Mouse (Mus musculus) limb, embryonic 14.5 days (tissue): ENCODE results near the gene Perp. TPM values are rescaled to one million over a fixed set of nuclear protein-coding genes. Genes with fewer than 3 reads are reported as not detected.

Source experiments
- ATAC-seq: fragments of 200-750 bp; cut with Nextera tagmentation; 2 replicates; pipeline ENCODE4 v1.8.0; 2017; ENCODE audit warnings: low read depth, moderate number of reproducible peaks, moderate TSS enrichment; ENCODE audit not compliant: low FRiP score
- DNase-seq: peaks from one replicate; pipeline ENCODE4 v3.0.0-alpha.2; 2015; ENCODE audit warnings: low spot score
- H3K27ac ChIP-seq: fragments of 300-500 bp; sonication (generic); replicated peaks from 2 replicates; pipeline ENCODE4 v1.5.1; 2014; ENCODE audit warnings: low read depth, mild to moderate bottlenecking, low read length, moderate library complexity, mixed read lengths
- H3K27me3 ChIP-seq: fragments of 300-500 bp; sonication (generic); 2 replicates; pipeline ENCODE4 v1.6.1; 2014; ENCODE audit warnings: low read length, mixed read lengths; ENCODE audit not compliant: control insufficient read depth, insufficient read depth
- H3K36me3 ChIP-seq: fragments of 300-500 bp; sonication (generic); 2 replicates; pipeline ENCODE4 v1.6.1; 2014; ENCODE audit warnings: mild to moderate bottlenecking, low read length, moderate library complexity, mixed read lengths; ENCODE audit not compliant: control insufficient read depth, insufficient read depth
- H3K4me1 ChIP-seq: fragments of 300-500 bp; sonication (generic); 2 replicates; pipeline ENCODE4 v1.6.1; 2014; ENCODE audit warnings: antibody characterized with exemption, low read length, mixed read lengths; ENCODE audit not compliant: control insufficient read depth, insufficient read depth
- H3K4me2 ChIP-seq: fragments of 300-500 bp; sonication (generic); replicated peaks from 2 replicates; pipeline ENCODE4 v1.6.1; 2014; ENCODE audit warnings: low read depth, mild to moderate bottlenecking, low read length, moderate library complexity; ENCODE audit not compliant: severe bottlenecking
- H3K4me3 ChIP-seq: fragments of 300-500 bp; sonication (generic); replicated peaks from 2 replicates; pipeline ENCODE4 v1.5.1; 2014; ENCODE audit warnings: low read length
- H3K9ac ChIP-seq: fragments of 300-500 bp; sonication (generic); 2 replicates; pipeline ENCODE4 v1.6.1; 2014; ENCODE audit warnings: mild to moderate bottlenecking, low read depth, low read length, moderate library complexity; ENCODE audit not compliant: severe bottlenecking
- H3K9me3 ChIP-seq: fragments of 300-500 bp; sonication (generic); 2 replicates; pipeline ENCODE4 v1.6.1; 2016; ENCODE audit warnings: low read length; ENCODE audit not compliant: control insufficient read depth
- POLR2A ChIP-seq: fragments of 200-500 bp; IDR thresholded peaks from 2 replicates; pipeline ENCODE4 v1.8.0; 2012; ENCODE audit warnings: inconsistent platforms, mild to moderate bottlenecking, moderate library complexity, borderline replicate concordance; ENCODE audit not compliant: insufficient read depth, insufficient read length; ENCODE audit errors: extremely low read depth
- WGBS: fragments of 180-500 bp; shearing (Covaris S2); extraction: QIAGEN DNeasy Blood & Tissue Kit; methylation state at CpG from one replicate; pipeline ENCODE4 v1.1.7; 2014; 5-methylcytosine and 5-hydroxymethylcytosine counted together
- polyA plus RNA-seq, 2 experiments: library from polyadenylated mRNA; depleted of rRNA in 1 of 2; stranded (reverse) in 1 of 2; unstranded in 1 of 2; fragments of >200 nt; fragmentation: Nextera tagmentation in 1 of 2; extraction: Ambion mirVana in 1 of 2; gene quantifications; 2 replicates each; pipeline versions ENCODE4 v1.2.1 to v1.2.3; 2012 to 2014

The Perp gene
- polyA plus RNA-seq (2012; rRNA removed), result 166 and 196 TPM in 2 replicates
- 466 and 598 TPM in 2 replicates for polyA plus RNA-seq (2014; fragmentation: Nextera tagmentation; extraction: Ambion mirVana)

DNA sequence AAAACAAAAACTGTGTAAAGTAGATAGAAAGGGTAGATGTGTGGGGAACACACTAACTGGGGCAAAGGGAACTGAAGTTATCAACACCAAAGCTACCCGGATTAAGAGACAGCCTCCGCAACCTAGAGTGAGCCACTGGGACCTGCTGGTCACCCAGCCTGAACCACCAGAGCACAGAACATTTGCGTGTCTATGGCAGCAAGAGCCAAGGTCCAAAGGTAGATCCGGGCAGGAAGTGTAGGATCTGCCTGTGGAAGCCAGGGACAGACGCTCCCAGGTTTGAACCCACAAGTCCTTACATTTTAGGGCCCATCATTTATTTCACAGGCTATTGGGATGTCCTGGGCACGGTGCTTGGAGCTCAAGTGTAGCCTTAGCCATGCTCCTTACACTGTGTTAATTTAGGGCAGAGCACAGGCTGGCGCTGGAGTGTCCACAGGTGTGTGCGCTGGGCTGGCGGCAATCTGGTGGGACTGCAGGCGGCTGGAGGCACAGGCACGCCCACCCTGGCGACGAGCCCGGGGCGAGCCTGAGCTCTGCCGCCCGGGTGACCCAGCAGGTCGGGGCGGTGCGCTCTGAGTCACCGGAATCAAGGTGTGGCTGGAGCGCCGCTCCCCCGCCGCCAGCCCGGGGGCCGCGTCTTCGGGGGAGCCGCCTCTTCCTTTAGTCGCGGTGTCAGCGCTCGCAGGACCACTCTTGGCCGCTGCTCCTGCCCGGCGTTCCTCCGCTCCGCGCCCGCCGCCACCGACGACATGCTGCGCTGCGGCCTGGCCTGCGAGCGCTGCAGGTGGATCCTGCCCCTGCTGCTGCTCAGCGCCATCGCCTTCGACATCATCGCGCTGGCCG, at the start of gene Perp:
TSS of gene Perp (plus strand) at position 580 of the 846 bp plus-strand sequence.
- 3% methylated on average over 44 of the region's 54 CpGs for WGBS
- 0 out of 2 replicates have a peak within 1 kb of the TSS, but pooled peaks have one; percentile 48 for H3K27ac ChIP-seq
- TF ChIP-seq POLR2A, result no peak

DNA sequence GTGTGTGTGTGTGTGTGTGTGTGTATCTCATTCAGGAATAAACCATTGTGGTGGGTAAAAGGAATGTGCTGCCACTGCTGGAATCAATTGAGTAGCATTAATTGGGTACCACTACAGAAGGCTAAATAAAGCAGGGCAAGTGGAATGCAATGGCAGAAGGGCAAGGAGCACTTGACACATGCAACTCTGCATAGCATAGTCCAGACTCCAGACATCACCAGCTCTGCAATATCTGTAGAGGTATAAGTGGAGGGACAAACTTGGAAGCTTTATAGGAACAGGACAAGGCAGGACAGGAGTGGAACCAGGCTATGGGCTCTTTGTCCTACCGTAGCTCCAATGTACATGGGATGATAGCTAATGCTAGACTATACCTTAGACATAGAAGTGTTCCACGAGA, 33.1 kb upstream of the Perp start:
- H3K36me3 ChIP-seq, result no peaks in the 10 kb centered on the region
- no peaks in the 10 kb centered on the region for H3K27me3 ChIP-seq
- H3K4me1 ChIP-seq, result peaks cover 15% of the 10 kb centered on the region; the same call in 1 of the 2 replicates
- DNase-seq (no peak), ATAC-seq (no peak)
- no peak for TF ChIP-seq POLR2A
- no peak overlapping the region for H3K4me3 ChIP-seq
- no peak overlapping the region for H3K4me2 ChIP-seq
- no peak overlapping the region for H3K27ac ChIP-seq
- WGBS, result 93% methylated on average over 2 of the region's 2 CpGs
- H3K9me3 ChIP-seq, result no peaks in the 10 kb centered on the region
- H3K9ac ChIP-seq, result no peak overlapping the region

More for the DNA sequence above, at the start of gene Perp:
- Histone ChIP-seq H3K4me2 (peak within 1 kb of the TSS; percentile 81), H3K36me3 (no peaks in the 10 kb centered on the region), H3K9ac (peak within 1 kb of the TSS; percentile 60), H3K4me3 (peak within 1 kb of the TSS; percentile 53), H3K4me1 (peaks cover 3% of the 10 kb centered on the region; the same call in 1 of the 2 replicates), H3K27me3 (peaks cover 34% of the 10 kb centered on the region), H3K9me3 (no peaks in the 10 kb centered on the region)
- DNase-seq (peak; percentile 47), ATAC-seq (peak; percentile 53; the same call in 1 of the 2 replicates)

DNA sequence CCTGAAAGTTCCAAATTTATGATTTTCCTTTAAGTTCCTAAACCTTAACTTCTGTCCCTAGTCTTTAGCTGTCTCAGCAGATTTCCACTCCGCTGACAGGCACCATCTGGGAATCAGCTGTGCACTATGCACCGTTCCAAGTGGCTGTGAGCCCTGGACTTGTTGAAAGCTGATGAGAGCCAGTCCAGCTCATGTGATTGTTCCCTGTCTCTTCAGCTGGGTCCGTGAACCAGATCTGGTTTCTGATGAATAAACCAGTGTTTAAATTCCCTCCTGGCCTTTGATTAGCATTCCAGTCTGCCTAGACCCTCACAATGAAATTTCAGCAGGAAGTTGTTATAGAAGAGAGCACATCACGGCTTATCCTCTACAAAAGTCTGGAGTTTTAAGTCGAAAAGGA, 28.3 kb upstream of the Perp start:
- H3K27ac ChIP-seq, result no peak overlapping the region
- DNase-seq (peak; percentile 77), ATAC-seq (peak; percentile 87)
- H3K4me2 ChIP-seq, result no peak overlapping the region
- no peaks in the 10 kb centered on the region for H3K27me3 ChIP-seq
- no peak for TF ChIP-seq POLR2A
- H3K36me3 ChIP-seq, result no peaks in the 10 kb centered on the region
- H3K9ac ChIP-seq, result no peak overlapping the region
- H3K9me3 ChIP-seq, result no peaks in the 10 kb centered on the region
- H3K4me1 ChIP-seq, result peaks cover 15% of the 10 kb centered on the region; the same call in 1 of the 2 replicates
- 16% methylated on average over 5 of the region's 5 CpGs for WGBS
- no peak overlapping the region for H3K4me3 ChIP-seq

DNA sequence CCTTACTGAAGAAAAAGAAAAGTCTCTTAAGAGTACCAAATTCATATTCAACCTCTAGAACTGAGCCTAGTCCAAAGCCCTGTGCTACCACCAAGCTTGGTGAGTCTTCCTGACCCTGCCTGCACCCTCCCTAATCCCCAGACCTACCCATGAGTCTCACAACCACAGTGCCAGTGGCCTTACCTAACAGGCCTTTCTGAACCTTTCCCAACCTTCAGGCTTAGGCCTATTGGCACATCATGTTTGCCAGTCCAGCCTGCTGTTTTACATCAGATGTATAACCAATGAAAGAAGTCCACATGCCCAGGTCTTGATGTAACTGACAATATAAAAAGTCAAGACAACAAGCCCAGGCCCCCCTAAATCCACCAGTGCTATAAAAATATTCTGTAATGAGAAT, 19.7 kb upstream of the Perp start:
- no peaks in the 10 kb centered on the region for H3K36me3 ChIP-seq
- H3K27ac ChIP-seq, result no peak overlapping the region
- H3K4me3 ChIP-seq, result no peak overlapping the region
- no peaks in the 10 kb centered on the region; the same call in 1 of the 2 replicates for H3K4me1 ChIP-seq
- DNase-seq, result no peak
- TF ChIP-seq POLR2A, result no peak
- no peaks in the 10 kb centered on the region for H3K9me3 ChIP-seq
- H3K4me2 ChIP-seq, result no peak overlapping the region
- no peak overlapping the region for H3K9ac ChIP-seq
- ATAC-seq, result no peak
- no peaks in the 10 kb centered on the region for H3K27me3 ChIP-seq

DNA sequence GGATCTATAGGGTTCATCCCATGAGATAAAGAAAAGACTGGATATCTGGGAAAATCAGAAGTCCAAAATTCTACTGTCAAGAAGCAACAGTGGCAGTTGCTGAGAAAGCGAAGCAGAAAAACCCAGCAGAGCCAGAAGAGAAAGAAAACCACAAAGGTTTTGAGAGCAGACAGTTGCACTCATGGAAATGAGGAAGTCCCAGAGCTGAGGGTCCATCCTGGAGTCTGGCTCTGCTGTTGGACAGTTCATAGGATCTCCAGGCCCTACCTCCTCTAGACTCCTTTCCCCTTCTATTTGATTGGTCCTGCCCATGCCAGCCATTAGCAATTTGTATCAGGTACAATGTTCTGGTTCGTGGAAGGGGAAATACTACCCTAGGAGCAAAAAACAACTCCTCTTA, 18.7 kb upstream of the Perp start:
- H3K4me2 ChIP-seq, result no peak overlapping the region
- H3K4me3 ChIP-seq, result no peak overlapping the region
- H3K27ac ChIP-seq, result no peak overlapping the region
- no peaks in the 10 kb centered on the region for H3K9me3 ChIP-seq
- H3K27me3 ChIP-seq, result no peaks in the 10 kb centered on the region
- H3K4me1 ChIP-seq, result no peaks in the 10 kb centered on the region; the same call in 1 of the 2 replicates
- H3K9ac ChIP-seq, result no peak overlapping the region
- WGBS, result 68% methylated on average over 2 of the region's 2 CpGs
- DNase-seq (no peak), ATAC-seq (no peak)
- no peaks in the 10 kb centered on the region for H3K36me3 ChIP-seq
- no peak for TF ChIP-seq POLR2A
